Mouse (Mus musculus): Measurements from ENCODE around the gene Prkn.

GRCm38 (mm10) chr17:11303116-11303515 lies 462.9 kb downstream of the Prkn start:
- TF ChIP-seq POLR2A (IDR thresholded peaks at IDR 0.05; ENCODE audit: low read depth, low read length), result no peak
- no peak for TF ChIP-seq CTCF (IDR thresholded peaks at IDR 0.05; ENCODE audit: extremely low read depth, insufficient read length, insufficient replicate concordance, low read depth, low read length)

All from small intestine, adult 2 months (tissue).